Mouse (Mus musculus): ENCODE results near the gene Gramd1b. TPM values are rescaled to one million over a fixed set of nuclear protein-coding genes. Genes with fewer than 3 reads are reported as not detected.
A peak's percentile ranks its signal among the peaks of the same experiment; 100 is the strongest.

Gramd1b gene
- 2.3 and 3.7 TPM in 2 replicates for polyA plus RNA-seq (2016; fragmentation: Nextera tagmentation; extraction: Ambion mirVana)

DNA sequence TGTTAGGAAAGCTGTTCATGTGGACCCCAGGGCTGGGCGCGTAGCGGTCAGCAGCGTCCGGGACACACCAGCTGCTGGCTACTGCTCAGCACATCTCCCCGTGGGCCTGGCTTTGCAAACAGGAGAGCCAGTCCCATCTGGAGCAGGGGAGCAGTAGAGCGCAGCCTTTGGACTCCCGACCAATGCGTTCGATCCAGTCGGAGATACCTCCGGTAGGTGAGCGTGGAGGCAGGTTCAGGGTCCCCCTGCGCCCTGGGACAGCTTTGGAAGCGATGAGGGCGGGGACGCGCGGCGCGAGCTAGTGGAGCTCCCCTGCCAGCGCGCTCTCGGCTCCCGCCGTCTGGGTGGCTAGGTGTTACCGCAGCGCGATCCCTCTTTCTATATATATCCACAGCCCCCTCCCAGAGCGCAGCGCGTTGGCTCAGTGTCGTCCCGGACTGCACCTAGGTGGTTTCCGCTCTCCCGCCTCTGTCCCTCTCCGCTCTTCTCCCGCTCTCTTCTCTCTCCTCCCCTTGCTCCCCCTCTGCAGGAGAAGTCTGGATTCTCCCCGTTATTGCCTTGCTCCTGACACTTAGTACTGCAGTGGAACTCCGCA, at the start of gene Gramd1b:
TSS of gene Gramd1b (minus strand) at position 357 of the 595 bp plus-strand sequence.
- WGBS, result under 1% methylated on average over 40 of the region's 40 CpGs
- peak within 1 kb of the TSS; percentile 81 for H3K27ac ChIP-seq (replicated peaks)

GRCm38 (mm10) chr9:40578726-40579625, 47.8 kb upstream of the Gramd1b start:
- H3K27ac ChIP-seq (replicated peaks), result no peak overlapping the region
- H3K27me3 ChIP-seq (ENCODE audit: low read depth, poor library complexity, severe bottlenecking), result no peaks in the 10 kb centered on the region
- no peaks in the 10 kb centered on the region for H3K9me3 ChIP-seq (replicated peaks)
- H3K36me3 ChIP-seq, result no peaks in the 10 kb centered on the region
- DNase-seq (ENCODE audit: low spot score), result no peak
- no peaks in the 10 kb centered on the region for H3K4me1 ChIP-seq
- 82% methylated on average over 11 of the region's 11 CpGs for WGBS
- no peak overlapping the region for H3K4me3 ChIP-seq

More for the DNA sequence above, at the start of gene Gramd1b:
- no peaks in the 10 kb centered on the region for H3K9me3 ChIP-seq (replicated peaks)
- peaks cover 12% of the 10 kb centered on the region for H3K4me1 ChIP-seq
- peak; percentile 55 for DNase-seq (ENCODE audit: low spot score)
- H3K27me3 ChIP-seq (ENCODE audit: low read depth, poor library complexity, severe bottlenecking), result peaks cover 35% of the 10 kb centered on the region
- no peaks in the 10 kb centered on the region for H3K36me3 ChIP-seq
- peak within 1 kb of the TSS; percentile 69 for H3K4me3 ChIP-seq

- Histone ChIP-seq H3K36me3 (no peaks in the 10 kb centered on the region), H3K9me3 (replicated peaks) (no peaks in the 10 kb centered on the region), H3K4me1 (no peaks in the 10 kb centered on the region), H3K27ac (replicated peaks) (no peak overlapping the region), H3K4me3 (no peak overlapping the region), H3K27me3 (ENCODE audit: low read depth, poor library complexity, severe bottlenecking) (no peaks in the 10 kb centered on the region)
- WGBS, result 91% methylated on average over 7 of the region's 7 CpGs
- DNase-seq (ENCODE audit: low spot score), result no peak
Observed at GRCm38 (mm10) chr9:40577132-40577531, 45.9 kb upstream of the Gramd1b start.

- Histone ChIP-seq H3K27me3 (ENCODE audit: low read depth, poor library complexity, severe bottlenecking) (no peaks in the 10 kb centered on the region), H3K36me3 (no peaks in the 10 kb centered on the region), H3K9me3 (replicated peaks) (no peaks in the 10 kb centered on the region), H3K4me1 (no peaks in the 10 kb centered on the region), H3K4me3 (no peak overlapping the region), H3K27ac (replicated peaks) (no peak overlapping the region)
- no peak for DNase-seq (ENCODE audit: low spot score)
- WGBS, result 83% methylated on average over 14 of the region's 14 CpGs
Observed at GRCm38 (mm10) chr9:40575053-40575985, 44.1 kb upstream of the Gramd1b start.

- no peaks in the 10 kb centered on the region for H3K4me1 ChIP-seq
- H3K27ac ChIP-seq (replicated peaks), result no peak overlapping the region
- 61% methylated on average over 2 of the region's 2 CpGs for WGBS
- H3K27me3 ChIP-seq (ENCODE audit: low read depth, poor library complexity, severe bottlenecking), result no peaks in the 10 kb centered on the region
- H3K9me3 ChIP-seq (replicated peaks), result no peaks in the 10 kb centered on the region
- H3K4me3 ChIP-seq, result no peak overlapping the region
- no peaks in the 10 kb centered on the region for H3K36me3 ChIP-seq
- no peak for DNase-seq (ENCODE audit: low spot score)
Observed at GRCm38 (mm10) chr9:40571280-40571679, 40.1 kb upstream of the Gramd1b start.

DNA sequence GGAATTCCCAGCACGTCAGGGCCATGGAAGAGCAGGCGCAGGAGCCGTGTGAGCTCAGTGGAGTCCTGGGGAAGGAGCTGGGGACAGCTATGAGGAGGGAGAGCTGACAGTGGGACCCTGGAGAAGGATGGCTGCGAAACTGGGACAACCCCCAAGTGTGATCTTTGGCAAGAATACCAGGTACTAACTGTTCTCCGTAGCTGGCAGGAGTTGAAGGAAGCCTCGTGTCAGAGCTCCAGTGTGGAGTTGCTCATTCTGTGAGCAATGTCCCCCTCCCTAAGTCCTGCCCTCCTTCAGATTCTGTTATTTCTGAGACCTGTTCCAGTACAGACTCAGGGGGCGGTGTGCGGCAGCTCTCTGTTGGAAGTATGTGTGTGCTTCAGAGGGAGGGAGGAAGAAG, 36.9 kb upstream of the Gramd1b start:
- Histone ChIP-seq H3K4me1 (no peaks in the 10 kb centered on the region), H3K9me3 (replicated peaks) (no peaks in the 10 kb centered on the region), H3K27me3 (ENCODE audit: low read depth, poor library complexity, severe bottlenecking) (no peaks in the 10 kb centered on the region), H3K27ac (replicated peaks) (no peak overlapping the region), H3K4me3 (no peak overlapping the region), H3K36me3 (no peaks in the 10 kb centered on the region)
- 70% methylated on average over 8 of the region's 8 CpGs for WGBS
- no peak for DNase-seq (ENCODE audit: low spot score)

DNA sequence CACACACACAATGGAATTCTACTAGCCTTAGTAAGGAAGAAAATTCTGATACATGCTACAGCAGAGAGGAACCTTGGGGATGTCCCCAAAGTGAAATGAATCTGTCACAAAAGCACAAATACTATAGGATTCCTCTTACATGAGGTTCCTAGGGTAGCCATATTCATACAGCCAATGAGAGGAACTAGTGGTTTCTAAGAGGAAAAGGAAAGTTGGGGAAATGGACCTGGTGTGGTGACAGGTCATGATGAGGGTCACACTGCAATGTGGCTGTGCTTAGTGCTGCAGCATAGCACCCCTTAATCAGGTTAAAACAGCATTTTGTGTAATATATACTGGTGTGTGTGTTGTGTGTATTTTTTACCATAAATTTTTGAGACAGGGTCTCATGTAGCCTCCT, 32.6 kb upstream of the Gramd1b start:
- no peak for DNase-seq (ENCODE audit: low spot score)
- no peaks in the 10 kb centered on the region for H3K36me3 ChIP-seq
- no peaks in the 10 kb centered on the region for H3K27me3 ChIP-seq (ENCODE audit: low read depth, poor library complexity, severe bottlenecking)
- H3K4me3 ChIP-seq, result no peak overlapping the region
- no peak overlapping the region for H3K27ac ChIP-seq (replicated peaks)
- H3K9me3 ChIP-seq (replicated peaks), result no peaks in the 10 kb centered on the region
- H3K4me1 ChIP-seq, result no peaks in the 10 kb centered on the region

DNA sequence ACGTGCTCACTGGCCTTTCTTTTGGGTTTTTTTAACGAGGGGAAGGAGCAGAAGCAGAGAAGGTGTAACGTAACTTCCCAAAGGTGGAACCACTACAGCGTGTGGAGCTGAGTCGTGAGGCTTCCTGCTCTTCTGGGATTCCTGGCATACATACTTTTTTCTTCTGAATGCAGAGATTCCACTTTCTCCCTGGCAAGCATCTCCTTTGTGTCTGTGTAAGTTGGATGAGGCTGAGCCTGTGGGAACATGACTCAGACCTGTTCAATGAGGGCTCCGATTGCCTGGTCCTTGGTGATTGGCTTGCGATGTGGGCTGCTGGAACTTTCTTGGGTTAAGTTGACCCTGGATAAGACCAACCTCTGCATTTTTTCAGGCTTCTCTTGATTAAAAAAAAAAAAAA, 28.5 kb upstream of the Gramd1b start:
- H3K27me3 ChIP-seq (ENCODE audit: low read depth, poor library complexity, severe bottlenecking), result no peaks in the 10 kb centered on the region
- no peak for DNase-seq (ENCODE audit: low spot score)
- 90% methylated on average over 7 of the region's 7 CpGs for WGBS
- H3K4me1 ChIP-seq, result no peaks in the 10 kb centered on the region
- no peaks in the 10 kb centered on the region for H3K9me3 ChIP-seq (replicated peaks)
- no peak overlapping the region for H3K27ac ChIP-seq (replicated peaks)
- no peaks in the 10 kb centered on the region for H3K36me3 ChIP-seq
- H3K4me3 ChIP-seq, result no peak overlapping the region

- no peak for DNase-seq (ENCODE audit: low spot score)
- no peaks in the 10 kb centered on the region for H3K27me3 ChIP-seq (ENCODE audit: low read depth, poor library complexity, severe bottlenecking)
- 89% methylated on average over 5 of the region's 5 CpGs for WGBS
- no peaks in the 10 kb centered on the region for H3K4me1 ChIP-seq
- H3K27ac ChIP-seq (replicated peaks), result no peak overlapping the region
- no peaks in the 10 kb centered on the region for H3K36me3 ChIP-seq
- no peaks in the 10 kb centered on the region for H3K9me3 ChIP-seq (replicated peaks)
- no peak overlapping the region for H3K4me3 ChIP-seq
Observed at GRCm38 (mm10) chr9:40557796-40558195, 26.6 kb upstream of the Gramd1b start.

DNA sequence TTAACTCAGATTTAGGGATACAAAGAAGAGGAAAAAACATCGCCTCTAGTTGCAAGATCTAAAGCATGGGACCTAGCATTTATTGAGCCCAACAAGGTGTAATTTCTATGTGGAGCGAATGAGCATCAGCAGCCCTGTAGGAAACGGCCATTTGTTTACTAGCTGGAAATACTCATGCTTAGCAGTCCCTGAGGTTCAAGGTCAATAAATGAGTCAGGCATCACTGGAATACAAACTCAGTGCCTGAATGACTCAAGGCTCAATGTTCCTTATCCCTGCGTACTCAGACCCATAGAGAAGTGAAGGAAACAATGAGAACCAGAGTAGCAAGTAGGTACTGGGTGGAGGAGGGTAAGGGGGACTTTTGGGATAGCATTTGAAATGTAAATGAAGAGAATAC, 25.2 kb upstream of the Gramd1b start:
- 76% methylated on average over 4 of the region's 4 CpGs for WGBS

GRCm38 (mm10) chr9:40555243-40555642, 24.1 kb upstream of the Gramd1b start:
- H3K27me3 ChIP-seq (ENCODE audit: low read depth, poor library complexity, severe bottlenecking), result no peaks in the 10 kb centered on the region
- H3K4me1 ChIP-seq, result no peaks in the 10 kb centered on the region
- DNase-seq (ENCODE audit: low spot score), result no peak
- WGBS, result 76% methylated on average over 5 of the region's 5 CpGs
- H3K36me3 ChIP-seq, result no peaks in the 10 kb centered on the region
- H3K27ac ChIP-seq (replicated peaks), result no peak overlapping the region
- no peaks in the 10 kb centered on the region for H3K9me3 ChIP-seq (replicated peaks)
- H3K4me3 ChIP-seq, result no peak overlapping the region

More for the DNA sequence above, 25.2 kb upstream of the Gramd1b start:
- Histone ChIP-seq H3K4me1 (no peaks in the 10 kb centered on the region), H3K36me3 (no peaks in the 10 kb centered on the region), H3K4me3 (no peak overlapping the region), H3K9me3 (replicated peaks) (no peaks in the 10 kb centered on the region), H3K27ac (replicated peaks) (no peak overlapping the region), H3K27me3 (ENCODE audit: low read depth, poor library complexity, severe bottlenecking) (no peaks in the 10 kb centered on the region)
- DNase-seq (ENCODE audit: low spot score), result no peak

DNA sequence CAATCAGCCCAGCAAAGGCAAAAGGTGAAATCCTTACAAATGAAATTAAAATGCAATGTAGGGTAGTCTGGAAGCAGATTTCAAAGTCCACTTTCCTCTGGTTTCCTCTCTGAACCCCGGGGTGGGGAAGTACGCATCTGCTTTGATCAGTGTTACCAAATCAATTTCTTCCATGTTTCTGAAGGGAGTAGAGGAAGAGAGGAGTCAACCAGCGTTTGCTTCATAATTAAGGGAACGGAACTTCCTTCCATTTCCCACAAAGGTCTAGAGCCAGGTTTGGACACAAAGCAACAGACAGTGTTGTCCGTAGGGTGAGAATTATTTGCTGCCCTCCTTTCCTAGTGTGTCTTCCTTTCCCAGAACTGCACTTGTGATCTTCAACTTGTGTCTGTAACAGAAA, 16.7 kb upstream of the Gramd1b start:
- Histone ChIP-seq H3K36me3 (no peaks in the 10 kb centered on the region), H3K4me1 (no peaks in the 10 kb centered on the region), H3K27me3 (ENCODE audit: low read depth, poor library complexity, severe bottlenecking) (no peaks in the 10 kb centered on the region), H3K4me3 (no peak overlapping the region), H3K27ac (replicated peaks) (no peak overlapping the region), H3K9me3 (replicated peaks) (no peaks in the 10 kb centered on the region)
- no peak for DNase-seq (ENCODE audit: low spot score)
- 91% methylated on average over 5 of the region's 5 CpGs for WGBS
